Mouse (Mus musculus) olfactory bulb, adult 2 months (tissue): ENCODE measurements around the gene Dusp3.

ENCODE experiments used
- CTCF ChIP-seq: fragments of 200-500 bp; IDR thresholded peaks from 2 replicates; pipeline ENCODE4 v1.5.1; 2012; ENCODE audit warnings: low read depth, mild to moderate bottlenecking, low read length, moderate library complexity; ENCODE audit not compliant: insufficient read depth
- POLR2A ChIP-seq: fragments of 200-500 bp; IDR thresholded peaks from 2 replicates; pipeline ENCODE4 v1.6.1; 2012; ENCODE audit warnings: mild to moderate bottlenecking, low read depth, low read length, moderate library complexity; ENCODE audit not compliant: insufficient read depth

GRCm38 (mm10) chr11:101937108-101937507, 49.7 kb downstream of the Dusp3 start:
- TF ChIP-seq CTCF (no peak), POLR2A (no peak)
